Mouse (Mus musculus) E14TG2a.4 (cell line): ENCODE data around the gene D630003M21Rik.

Source experiments
- CTCF ChIP-seq: conservative IDR thresholded peaks from 2 replicates; pipeline ENCODE4 v1.5.1; 2014; ENCODE audit warnings: low read length
- NANOG ChIP-seq: IDR thresholded peaks from 2 replicates; pipeline ENCODE4 v1.6.1; 2014; ENCODE audit warnings: borderline replicate concordance, low read length, mixed read lengths

DNA sequence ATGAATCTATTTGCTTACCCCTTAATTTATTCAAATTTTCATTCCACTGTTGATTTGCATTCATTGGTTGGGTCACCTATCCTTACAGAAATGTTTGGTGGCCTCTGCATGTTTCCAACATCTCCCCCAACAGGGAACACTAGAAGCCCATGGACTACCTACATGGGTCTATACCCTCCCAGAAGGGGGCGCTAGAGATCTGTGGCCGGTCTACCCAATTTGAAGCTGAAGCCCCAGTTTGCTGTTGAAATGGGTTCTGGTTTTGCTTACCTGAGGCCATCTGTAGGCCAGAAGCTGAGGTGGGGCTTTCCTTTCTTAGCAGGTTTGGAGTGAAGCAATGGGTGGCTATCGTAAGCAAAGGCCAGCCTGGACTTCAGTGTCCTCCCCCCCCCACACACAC lies 46.3 kb upstream of the D630003M21Rik start:
- peak; percentile 61 for TF ChIP-seq CTCF
- no peak for TF ChIP-seq NANOG
